Mouse (Mus musculus): ENCODE results near the gene Nrp1.

- TF ChIP-seq FLI1 (IDR thresholded peaks at IDR 0.05; ENCODE audit: low read length) (no peak), GATA1 (IDR thresholded peaks at IDR 0.05; ENCODE audit: borderline replicate concordance, low read length) (no peak)
Measured at GRCm38 (mm10) chr8:128420402-128420801, 62.0 kb downstream of the Nrp1 start.

Data from megakaryocyte, embryonic 14.5 days (primary cell).